Mouse (Mus musculus): ENCODE data around the gene Gm29609. TPM values are rescaled to one million over a fixed set of nuclear protein-coding genes. Genes with fewer than 3 reads are reported as not detected.

The Gm29609 gene
- total RNA-seq, 2 experiments from 2014 or later, result 0.59 to 1.7 TPM

DNA sequence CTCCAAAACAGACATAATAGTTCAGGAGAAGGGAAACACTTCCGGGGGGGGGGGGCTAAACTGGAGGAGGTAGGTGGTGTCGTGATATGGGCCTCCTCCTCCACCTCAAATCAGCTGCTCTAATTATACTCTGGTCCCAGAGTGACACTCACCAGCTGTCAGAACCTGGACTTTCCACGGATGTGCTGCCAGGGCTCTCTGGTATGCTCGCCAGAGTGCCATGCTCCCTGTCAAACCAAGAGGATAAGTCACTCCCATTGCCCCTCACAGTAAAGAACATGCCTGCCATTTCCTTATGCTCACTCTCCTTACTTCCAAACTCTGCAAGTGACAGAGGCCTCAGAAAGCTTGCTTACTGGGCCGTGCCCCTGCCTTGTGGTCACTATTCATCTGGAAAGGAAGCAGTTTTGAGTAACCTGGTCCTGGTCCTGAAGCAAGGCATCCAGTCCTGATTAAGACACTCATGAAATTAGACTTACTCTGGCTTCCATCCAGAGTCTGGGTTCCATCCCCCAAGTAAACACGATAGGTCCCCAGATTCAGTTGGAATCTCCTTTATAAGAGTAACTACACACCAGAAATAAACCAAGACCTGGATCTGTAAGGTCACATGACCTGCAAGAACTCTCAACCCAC is 26.1 kb downstream of the Gm29609 start:
- DNase-seq, result peak in 1 of 2 experiments; percentile 30
- intact Hi-C loops (cut with DNase I), result no loop called here

DNA sequence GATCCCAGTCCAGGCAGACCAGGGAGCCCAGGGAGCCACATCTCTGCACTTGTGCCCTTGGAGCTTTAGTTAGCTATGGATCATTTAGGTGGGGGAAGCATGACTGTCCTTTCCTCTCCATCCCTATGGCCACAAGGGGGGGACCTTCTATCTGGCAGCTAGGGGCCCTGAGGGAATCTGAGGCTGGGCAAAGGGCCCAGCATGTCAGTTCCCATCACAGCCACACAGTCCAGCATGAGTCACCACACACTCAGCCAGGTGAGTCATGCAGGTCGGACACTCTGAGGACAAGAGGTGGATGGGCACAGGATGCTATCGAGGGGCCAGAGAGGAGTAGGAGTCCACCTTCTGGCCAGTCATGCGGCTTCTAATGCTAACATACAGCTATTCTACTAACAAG is 28.0 kb downstream of the Gm29609 start:
- intact Hi-C loops (cut with DNase I), result no loop called here
- DNase-seq, result peak in 1 of 2 experiments; percentile 19

DNA sequence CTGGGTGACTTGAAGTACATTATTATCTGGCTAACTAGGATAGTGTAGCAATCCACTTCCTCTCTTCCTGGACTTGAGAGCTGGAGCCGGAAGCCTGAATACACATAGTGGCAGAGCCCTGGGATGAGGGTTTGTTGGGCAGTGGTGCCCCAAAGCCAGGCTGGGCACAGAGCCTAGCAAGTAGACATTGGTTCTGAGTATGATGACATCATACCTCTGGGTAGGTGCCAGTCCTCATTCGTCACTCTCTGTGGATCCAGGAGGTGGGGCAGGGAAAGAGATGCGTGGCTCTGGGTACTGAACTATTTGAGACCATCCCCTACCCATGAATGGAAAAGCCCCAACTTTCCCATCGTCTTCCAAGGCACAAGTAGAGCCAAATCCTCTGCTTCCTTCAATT is 29.9 kb downstream of the Gm29609 start:
- intact Hi-C loops (cut with DNase I), result no loop called here
- DNase-seq, result no peak

DNA sequence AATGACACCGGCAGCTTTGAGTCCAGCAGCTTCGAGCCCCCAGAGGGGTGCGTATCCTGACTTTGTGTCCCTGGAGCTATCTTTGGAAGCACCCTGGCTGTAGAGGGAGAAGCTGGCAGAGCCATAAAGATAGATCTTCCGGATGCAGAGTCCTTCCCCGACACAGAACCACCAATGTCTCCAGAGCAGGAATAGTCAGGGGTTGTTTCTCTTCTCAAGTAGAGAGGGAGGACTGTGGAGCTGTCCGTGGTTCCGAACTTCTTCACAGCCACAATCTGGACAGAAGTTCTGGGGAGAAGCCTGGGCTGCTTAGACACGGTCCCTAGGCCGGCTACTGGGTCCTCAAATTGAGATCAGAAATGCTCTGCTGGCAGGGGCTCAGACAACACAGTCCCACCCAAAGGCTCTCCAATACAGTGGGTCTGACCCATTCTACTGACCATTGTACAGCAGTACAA is 40.7 kb downstream of the Gm29609 start:
- intact Hi-C loops (cut with DNase I), result no loop called here
- DNase-seq, result no peak

DNA sequence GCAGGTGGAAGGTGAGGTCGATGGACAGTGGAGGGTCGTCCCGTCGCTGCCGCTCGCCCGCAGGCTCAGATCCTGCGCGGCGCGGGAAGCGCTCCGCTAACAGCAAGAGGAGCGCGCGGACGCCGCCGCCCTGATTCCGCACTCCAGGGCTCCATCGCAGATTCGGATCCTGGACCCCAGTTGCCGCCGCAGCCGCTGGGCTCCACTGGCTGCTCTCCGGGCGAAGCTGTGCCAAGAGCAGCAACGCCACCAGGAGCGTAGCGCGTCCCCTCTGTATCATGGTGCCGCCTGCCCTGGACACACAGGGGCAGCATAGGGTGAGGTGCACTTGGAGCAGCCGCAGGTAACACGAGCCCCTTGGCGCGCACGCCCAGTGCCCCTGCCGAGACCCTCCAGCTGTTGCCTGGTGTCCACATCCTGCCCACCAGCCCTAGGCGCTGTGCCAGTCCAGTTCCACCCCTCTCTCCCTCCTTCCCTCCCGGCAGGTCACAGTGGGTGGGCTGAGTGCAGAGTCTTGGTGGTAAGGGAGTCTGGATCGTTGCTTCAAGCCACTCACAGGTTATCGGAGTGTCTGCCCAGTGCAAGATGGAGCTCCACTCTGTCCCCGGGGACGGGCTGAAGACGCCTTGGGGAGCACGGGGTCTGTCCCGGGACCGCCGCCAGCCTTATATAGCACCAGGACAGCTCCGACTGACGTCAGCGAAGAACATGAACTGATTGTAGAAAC is 41.3 kb downstream of the Gm29609 start, which contains the start of gene Ucn:
TSS of gene Ucn (minus strand) at position 589 of the 727 bp plus-strand sequence.
- DNase-seq, result no peak
- intact Hi-C loops (cut with DNase I), result no loop called here

DNA sequence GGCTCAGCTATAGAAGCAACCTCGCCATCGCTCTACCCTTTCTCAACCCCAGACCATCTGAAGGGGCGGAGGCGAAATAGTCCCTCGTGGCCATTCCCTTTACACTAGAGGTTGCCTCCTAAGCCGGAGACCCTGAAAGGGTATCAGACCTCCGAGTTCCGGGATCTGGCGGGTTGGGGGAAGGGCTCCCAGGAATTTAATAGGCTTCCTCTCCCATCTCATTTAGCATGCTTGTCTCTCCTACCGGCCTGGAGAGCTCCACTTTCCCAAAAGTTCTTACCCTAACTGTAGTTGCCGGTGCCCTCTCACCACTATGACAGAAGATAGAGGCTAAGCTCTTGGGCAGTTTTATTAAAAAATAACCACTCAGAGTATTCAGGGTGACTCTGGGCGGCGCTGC is 42.1 kb downstream of the Gm29609 start:
- DNase-seq, result no peak
- intact Hi-C loops (cut with DNase I), result no loop called here

DNA sequence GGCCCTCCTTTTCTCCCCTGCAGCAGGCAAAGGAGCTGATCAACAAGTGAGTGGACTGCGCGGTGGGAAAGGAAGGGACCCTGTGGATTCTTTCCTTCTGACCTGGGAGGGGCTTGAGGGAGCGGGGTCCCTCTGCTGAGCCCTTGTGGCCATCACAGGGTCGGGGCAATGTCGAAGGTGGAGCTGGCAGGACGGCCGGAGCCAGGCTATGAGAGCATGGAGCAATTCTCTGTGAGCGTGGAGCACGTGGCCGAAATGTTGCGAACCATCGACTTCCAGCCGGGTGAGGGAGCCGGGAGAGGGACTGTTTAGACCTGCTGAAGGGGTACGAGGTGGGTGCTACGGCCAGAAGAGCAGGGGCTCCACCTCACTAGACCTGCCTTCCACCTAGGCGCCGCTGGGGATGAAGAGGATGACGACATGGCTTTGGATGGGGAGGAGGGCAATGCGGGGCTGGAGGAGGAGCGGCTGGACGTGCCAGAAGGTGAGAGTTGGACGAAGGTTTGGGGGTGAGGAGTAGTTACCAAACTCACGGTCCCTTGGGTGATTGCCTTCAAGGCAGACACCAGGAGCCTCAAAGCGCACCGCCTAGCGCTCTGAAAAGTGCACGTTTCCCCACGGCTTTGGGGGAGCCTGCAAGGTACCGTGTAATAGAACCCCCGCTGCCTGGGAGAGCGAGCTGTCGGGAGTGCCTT is 42.8 kb downstream of the Gm29609 start:
- DNase-seq, result no peak
- intact Hi-C loops (cut with DNase I), result no loop called here

GRCm38 (mm10) chr5:31126050-31126449 is 53.7 kb downstream of the Gm29609 start:
- intact Hi-C loops (cut with DNase I), result no loop called here
- no peak for DNase-seq

DNA sequence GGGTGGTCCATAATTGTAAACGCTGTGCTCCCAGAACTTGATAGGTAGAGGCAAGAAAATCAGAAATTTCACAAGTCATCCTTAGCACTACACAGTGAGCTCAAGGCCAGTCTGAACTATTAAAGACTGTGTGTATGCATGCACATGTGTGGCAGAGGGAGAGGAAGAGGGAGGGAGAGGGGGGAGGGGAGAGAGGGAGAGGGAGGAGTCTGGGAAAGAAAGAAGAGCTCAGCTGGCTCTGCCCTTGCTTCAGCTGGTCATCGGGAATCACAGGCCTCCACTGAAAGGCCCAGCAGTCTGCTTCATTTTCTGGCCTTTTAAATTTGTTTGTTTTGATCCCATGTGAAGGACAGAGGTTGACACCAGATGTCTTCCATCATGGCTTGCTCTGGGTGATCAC is 56.2 kb downstream of the Gm29609 start:
- intact Hi-C loops (cut with DNase I), result no loop called here
- DNase-seq, result no peak

DNA sequence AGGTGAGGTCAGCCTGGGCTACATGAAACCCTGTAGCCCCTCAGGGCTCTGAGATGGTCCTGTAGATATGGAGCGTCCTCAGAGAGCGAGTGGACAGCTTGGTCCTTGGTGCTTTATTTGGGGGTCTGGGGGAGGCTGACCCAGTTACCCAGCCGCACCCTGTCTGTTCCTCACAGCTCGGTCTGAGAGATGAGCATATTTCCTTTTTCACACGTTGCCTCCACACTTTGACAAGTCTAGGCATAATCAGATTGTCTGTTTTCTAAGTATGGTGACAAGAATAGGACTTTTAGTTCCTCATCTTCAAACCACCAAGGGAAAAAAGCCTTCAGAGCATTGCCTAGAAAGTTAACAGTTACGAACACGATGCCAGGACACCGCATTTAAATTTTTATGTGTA is 58.6 kb downstream of the Gm29609 start:
- intact Hi-C loops (cut with DNase I), result no loop called here
- DNase-seq, result no peak

- intact Hi-C loops (cut with DNase I), result no loop called here
- DNase-seq, result no peak
Observed at GRCm38 (mm10) chr5:31116912-31117311, 62.8 kb downstream of the Gm29609 start.

- no peak for DNase-seq
- intact Hi-C loops (cut with DNase I), result no loop called here
Observed at GRCm38 (mm10) chr5:31116354-31116753, 63.4 kb downstream of the Gm29609 start, which contains the start of gene Trim54. Gene Trim54 (plus strand): TSS chr5:31116712.

DNA sequence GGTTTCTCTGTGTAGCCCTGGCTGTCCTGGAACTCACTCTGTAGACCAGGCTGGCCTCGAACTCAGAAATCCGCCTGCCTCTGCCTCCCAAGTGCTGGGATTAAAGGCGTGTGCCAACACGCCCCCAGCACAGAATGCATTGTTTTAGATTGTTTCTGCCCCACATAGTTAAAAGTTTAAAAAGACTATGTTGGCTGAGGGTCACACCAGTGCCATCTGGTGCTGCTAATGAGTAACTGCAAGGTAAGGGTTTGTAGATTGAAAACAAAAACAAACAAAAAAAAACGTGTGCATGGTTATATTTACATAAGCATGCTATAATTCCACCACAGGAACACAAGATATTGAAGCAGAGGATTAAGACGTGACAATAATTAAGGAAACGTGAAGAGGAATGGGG is 68.9 kb downstream of the Gm29609 start:
- intact Hi-C loops (cut with DNase I), result no loop called here
- DNase-seq, result no peak

- no peak for DNase-seq
Observed at GRCm38 (mm10) chr5:31108000-31108490, 71.7 kb downstream of the Gm29609 start, which contains the start of gene Slc30a3. Gene Slc30a3 (minus strand): TSS chr5:31108237.

GRCm38 (mm10) chr5:31105814-31106335 is 73.8 kb downstream of the Gm29609 start, which contains the start of gene Dnajc5g:
Gene Dnajc5g (plus strand): TSS chr5:31106285.
- DNase-seq, result no peak
- intact Hi-C loops (cut with DNase I), result loop anchor here (5.0 kb wide), 1 partner anchor 49 kb away; no protein-coding TSS in a partner anchor

More at GRCm38 (mm10) chr5:31108000-31108490, 71.7 kb downstream of the Gm29609 start, which contains the start of gene Slc30a3:
- intact Hi-C loops (cut with DNase I), result loop anchor here (5.0 kb wide), 1 partner anchor 51 kb away; no protein-coding TSS in a partner anchor

GRCm38 (mm10) chr5:31095711-31096480 is 83.8 kb downstream of the Gm29609 start:
- DNase-seq, result no peak
- intact Hi-C loops (cut with DNase I), result no loop called here

GRCm38 (mm10) chr5:31094799-31095691 is 84.7 kb downstream of the Gm29609 start:
- peak in 1 of 2 experiments; percentile 38 for DNase-seq
- intact Hi-C loops (cut with DNase I), result no loop called here
